Mouse (Mus musculus) CH12F3 (cell line): ENCODE results near the gene Tmem176a.

ENCODE experiments used
- in situ Hi-C: fragments of 300-500 bp; cut with MboI; formaldehyde crosslinking; loops from 2 replicates; pipeline ENCODE4 v1.14.3; 2020; ENCODE audit warnings: low sequenced_read_pairs

Gene Tmem176a

GRCm38 (mm10) chr6:48840973-48841625, 380 bp downstream of the Tmem176a start, which contains the start of gene Tmem176b:
Gene Tmem176b, minus strand, starts transcription at chr6:48841496.
- in situ Hi-C loops, result no loop called here

GRCm38 (mm10) chr6:48842111-48842842, 1.6 kb downstream of the Tmem176a start:
- in situ Hi-C loops, result no loop called here

GRCm38 (mm10) chr6:48845086-48845485, 4.4 kb downstream of the Tmem176a start:
- in situ Hi-C loops, result no loop called here

DNA sequence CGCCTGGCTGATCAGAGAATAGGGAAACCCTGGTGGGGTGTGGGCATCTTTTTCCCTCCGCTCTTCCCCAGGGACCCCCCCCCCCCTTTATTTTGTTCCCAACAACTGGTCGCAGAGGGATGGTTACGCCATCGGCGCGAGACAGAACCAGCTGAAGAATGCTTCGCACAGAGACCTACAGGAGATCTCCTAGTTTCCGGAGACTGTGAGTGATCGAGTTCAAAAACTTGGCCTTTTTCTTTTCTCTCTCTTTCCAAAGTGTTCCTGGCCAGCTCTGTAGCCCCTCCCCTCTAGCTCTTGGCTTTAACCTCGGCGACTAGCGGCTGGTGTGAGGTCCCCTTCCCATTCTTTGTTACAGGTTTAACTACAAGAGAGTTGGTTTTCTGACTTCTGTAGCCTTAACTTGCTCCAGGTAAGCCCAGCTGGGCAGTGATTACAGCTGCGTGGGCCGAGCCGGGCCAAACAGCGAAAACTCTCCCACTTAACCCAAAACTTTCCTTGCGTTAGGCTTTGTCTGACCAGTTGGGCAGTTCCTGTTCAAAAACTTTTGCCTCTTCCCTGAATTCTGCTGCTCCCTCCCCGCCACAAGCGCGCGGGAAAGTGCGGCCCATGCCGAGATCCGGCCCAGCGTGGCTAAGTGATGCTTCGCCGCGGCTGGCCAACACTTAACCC, 11.2 kb downstream of the Tmem176a start:
- in situ Hi-C loops, result no loop called here

GRCm38 (mm10) chr6:48854155-48854554, 13.4 kb downstream of the Tmem176a start:
- in situ Hi-C loops, result no loop called here

DNA sequence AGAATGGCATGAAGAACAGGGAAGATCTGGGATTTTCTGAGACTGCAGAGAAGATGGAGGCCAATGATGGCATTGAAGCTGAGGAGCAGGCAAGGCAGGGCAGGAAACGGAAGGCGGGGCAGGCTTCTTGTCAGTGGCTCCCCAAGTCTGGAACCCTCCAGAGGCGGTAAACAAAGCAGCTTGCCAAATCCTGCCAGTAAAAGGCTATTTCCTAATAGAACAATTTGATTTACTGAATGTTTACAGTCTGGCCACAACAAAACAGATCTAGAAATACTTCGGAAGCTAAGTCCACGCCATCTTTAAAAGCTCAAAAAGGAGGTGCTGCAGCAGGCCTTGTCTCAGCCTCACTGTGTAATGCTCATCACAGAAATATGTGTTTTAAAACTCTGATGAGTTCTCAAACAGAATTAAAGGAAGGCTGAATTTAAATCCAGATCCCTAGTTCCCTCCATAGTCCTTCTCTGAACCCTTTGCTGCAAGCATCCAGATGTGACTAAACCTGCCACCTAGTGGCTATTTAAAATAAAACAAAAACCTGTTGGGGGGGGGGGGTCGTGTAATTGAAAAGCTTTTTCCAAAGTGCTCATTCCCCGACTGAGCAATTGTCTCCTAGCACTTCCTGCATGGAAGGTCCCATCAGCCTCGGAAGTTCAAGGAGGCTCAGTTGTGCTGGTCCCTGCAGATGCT, 17.0 kb downstream of the Tmem176a start:
- in situ Hi-C loops, result no loop called here

GRCm38 (mm10) chr6:48860130-48860815, 19.6 kb downstream of the Tmem176a start:
- in situ Hi-C loops, result loop anchor here (10.0 kb wide), 1 partner anchor 105 kb away; no protein-coding TSS in a partner anchor

DNA sequence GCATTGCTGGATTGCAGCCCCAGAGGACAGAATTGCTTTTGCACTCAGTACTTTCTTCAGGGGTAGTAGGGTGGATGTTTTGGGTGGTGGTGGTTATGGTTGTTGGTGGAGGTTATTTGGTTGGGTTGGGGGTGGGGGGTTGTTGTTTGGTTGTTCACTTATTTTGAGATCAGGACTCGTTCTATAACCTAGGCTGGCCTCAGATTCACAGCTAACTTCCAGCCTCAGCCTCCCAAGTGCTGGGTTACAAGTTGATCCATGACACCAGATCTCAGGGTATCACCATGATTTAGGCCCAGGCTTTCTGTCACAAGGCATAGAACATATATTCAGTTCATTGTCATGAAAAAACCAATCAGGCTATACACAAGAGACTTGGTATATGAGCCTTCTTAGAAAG, 20.1 kb downstream of the Tmem176a start:
- in situ Hi-C loops, result loop anchor here (10.0 kb wide), 1 partner anchor 104 kb away; no protein-coding TSS in a partner anchor

DNA sequence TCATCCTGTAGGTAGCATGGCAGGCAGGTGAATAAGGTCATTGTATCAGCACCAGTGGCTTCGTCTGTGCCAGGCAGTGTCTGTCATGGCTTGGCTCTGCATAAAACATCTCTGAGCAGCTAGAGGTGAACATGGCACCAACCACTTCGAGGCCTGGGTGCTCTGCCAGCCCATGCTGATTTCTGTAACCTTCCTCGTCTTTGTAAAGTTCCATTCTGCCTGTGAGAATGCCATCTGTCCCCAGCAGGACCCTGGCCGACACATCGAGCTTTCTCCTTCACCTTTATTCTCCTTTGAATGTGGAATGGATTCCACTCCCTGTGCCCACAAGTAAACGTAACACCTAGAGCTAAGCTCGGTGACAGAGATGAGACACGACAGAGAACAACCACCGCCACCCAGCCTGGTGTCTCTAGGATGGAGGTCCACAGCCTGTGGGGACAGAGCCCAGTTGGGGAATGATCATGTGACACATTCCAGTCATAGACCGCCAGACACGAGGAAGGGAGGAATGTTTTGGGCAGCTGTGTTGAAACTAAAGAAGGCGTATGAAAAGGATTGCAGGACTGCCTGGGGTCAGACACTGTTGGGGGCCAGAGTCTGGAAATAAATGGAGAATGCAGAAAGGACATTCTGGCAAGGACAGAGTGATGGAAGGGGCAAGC, 21.0 kb downstream of the Tmem176a start:
- in situ Hi-C loops, result loop anchor here (10.0 kb wide), 1 partner anchor 103 kb away; no protein-coding TSS in a partner anchor

DNA sequence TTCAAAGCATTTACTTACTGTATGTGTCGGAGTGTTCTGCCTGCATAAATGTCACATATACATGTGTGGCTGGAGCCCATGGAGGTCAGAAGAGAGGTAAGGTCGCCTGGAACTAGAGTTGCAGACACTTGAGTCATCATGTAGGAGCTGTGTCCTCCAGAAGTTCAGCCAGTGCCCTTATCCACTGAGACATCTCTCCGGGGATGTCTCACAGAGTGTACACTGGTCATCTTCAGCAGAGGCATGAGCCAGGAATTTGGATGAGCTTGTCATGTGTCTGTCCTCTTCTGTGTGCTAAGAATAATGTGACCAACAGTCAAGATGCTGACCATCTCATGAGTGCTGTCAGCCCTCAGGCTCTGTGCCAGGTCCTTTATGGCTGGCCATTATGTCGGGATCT, 22.1 kb downstream of the Tmem176a start:
- in situ Hi-C loops, result loop anchor here (10.0 kb wide), 1 partner anchor 102 kb away; no protein-coding TSS in a partner anchor

DNA sequence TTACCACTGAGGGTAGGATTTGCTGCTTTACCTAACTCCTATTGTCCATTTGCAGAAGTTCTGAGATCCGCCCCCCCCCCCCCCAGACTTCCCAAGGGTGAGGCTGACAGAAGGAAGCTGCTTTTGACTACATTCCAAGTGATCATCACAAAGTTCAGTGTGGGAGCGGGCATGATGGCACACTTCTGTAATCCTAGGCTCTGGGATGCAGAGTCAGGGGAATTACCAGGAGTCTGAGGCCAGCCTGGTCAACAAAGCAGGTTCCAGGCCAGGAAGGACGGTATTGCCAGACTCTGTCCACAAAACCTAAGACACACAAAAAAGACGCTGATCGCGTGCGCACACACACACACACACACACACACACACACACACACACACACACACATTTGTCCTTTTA, 22.8 kb downstream of the Tmem176a start:
- in situ Hi-C loops, result loop anchor here (10.0 kb wide), 1 partner anchor 101 kb away; no protein-coding TSS in a partner anchor

GRCm38 (mm10) chr6:48864181-48864580, 23.5 kb downstream of the Tmem176a start:
- in situ Hi-C loops, result loop anchor here (10.0 kb wide), 1 partner anchor 101 kb away; no protein-coding TSS in a partner anchor

- in situ Hi-C loops, result loop anchor here (10.0 kb wide), 1 partner anchor 100 kb away; no protein-coding TSS in a partner anchor
Observed at GRCm38 (mm10) chr6:48864723-48865122, 24.0 kb downstream of the Tmem176a start.

DNA sequence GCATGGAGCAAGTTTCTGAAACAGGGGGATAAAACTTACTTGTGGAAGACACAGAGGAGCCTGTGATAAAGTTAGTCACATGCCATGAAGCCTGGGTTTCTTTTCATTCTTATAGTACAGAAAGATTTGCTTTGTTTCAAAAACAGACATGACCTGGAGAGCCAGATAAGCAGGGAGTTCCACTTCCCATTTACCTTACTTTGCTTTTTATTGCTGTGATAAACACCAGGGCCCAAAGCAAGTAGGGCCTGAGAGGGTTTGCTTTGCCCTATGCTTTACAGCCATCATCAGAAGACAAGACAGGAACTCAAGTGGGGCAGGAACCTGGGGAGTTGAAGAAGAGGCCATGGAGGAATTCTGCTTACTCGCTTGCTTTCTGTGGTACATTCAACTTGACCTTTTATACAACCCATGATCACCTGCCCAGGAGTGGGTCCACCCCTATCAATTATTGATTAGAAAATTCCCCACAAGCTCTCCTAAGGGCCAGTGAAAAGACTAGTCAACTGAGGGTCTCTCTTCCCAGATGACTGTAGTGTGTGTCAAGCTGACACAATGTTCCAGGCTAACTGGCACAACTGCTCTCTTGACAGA, 24.5 kb downstream of the Tmem176a start:
- in situ Hi-C loops, result loop anchor here (10.0 kb wide), 1 partner anchor 100 kb away; no protein-coding TSS in a partner anchor

DNA sequence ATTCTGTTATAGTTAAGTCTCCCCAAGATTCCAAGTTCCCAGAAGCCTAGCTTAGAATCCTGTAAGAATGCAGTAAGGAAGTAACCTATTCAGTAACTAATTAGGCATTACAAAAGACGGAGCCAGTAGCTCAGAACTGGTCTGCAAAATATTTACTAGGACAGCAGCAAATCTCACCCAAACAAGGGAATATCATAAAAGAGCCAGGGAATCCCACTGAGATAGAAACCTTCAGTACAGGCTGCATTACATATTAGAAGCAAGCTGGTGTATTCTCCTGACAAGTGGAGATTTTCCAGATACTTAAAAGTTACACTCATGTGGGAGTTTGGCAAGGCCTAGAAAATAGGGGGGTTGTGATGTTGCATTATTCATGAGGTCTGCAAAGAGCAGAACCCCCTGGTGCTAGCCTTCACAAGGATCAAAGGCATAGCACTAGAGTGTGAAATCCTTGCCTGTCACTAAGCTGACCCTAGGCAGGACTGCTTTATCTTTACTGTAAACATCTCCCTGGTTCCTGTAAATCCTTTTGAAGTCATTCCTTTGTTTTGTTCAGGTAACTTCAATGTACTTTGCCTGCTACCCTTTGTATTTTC, 25.7 kb downstream of the Tmem176a start:
- in situ Hi-C loops, result loop anchor here (10.0 kb wide), 1 partner anchor 98 kb away; no protein-coding TSS in a partner anchor

DNA sequence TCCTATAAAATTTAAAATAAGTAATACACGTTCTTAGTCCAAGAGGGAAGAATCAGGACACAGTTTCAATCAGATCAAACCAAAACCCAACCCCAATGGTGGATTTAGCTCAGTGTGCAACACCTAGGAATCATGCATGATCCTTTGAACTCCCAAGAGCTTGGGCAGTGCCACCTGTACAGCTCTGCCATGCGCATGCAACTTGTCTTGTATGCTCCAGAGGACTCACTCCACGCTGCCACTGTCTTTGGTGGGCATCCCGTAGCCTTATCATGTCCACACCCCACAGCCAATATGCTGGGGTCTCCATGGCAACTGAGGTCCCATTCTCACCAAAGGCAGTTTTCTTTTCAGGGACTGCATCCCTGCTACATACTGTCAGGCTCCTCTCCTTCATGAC, 26.4 kb downstream of the Tmem176a start:
- in situ Hi-C loops, result loop anchor here (10.0 kb wide), 1 partner anchor 98 kb away; no protein-coding TSS in a partner anchor

DNA sequence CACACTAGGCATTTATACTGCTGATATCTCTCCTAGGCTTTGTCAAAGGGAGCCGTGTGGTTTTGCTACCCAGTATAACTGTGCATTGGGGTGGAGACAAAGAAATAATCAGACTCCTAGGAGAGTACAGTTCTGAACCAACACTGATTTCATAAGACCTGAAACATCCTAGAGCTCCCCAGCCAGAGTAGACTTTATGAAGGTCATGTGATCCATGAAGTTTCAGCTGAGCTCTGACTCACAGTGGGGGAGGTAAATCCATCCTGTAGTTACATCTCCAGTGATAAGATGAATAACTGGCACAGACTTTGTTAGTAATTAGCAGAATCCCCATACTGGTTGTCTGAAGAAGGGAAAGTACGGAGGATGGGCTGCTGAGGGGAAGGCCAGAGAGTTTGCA, 29.1 kb downstream of the Tmem176a start:
- in situ Hi-C loops, result loop anchor here (10.0 kb wide), 1 partner anchor 95 kb away; no protein-coding TSS in a partner anchor

- in situ Hi-C loops, result no loop called here
Observed at GRCm38 (mm10) chr6:48872596-48872995, 31.9 kb downstream of the Tmem176a start, which contains the start of gene Aoc1. Gene Aoc1, plus strand, starts transcription at chr6:48872896.
